Mouse (Mus musculus) embryonic facial prominence, embryonic 15.5 days (tissue): ENCODE measurements around the gene Rpl10a. TPM values are rescaled to one million over a fixed set of nuclear protein-coding genes. Genes with fewer than 3 reads are reported as not detected.
A peak's percentile ranks its signal among the peaks of the same experiment; 100 is the strongest.
"Not testable (repeated sequence)": the region's sequence is repeated elsewhere in the genome, so short reads cannot be mapped to it uniquely, and the experiment has no call there.

Experiments
- ATAC-seq: fragments of 200-750 bp; cut with Nextera tagmentation; 2 replicates; pipeline ENCODE4 v1.8.0; 2017; ENCODE audit warnings: low read depth, moderate TSS enrichment; ENCODE audit not compliant: insufficient number of reproducible peaks, low FRiP score, low TSS enrichment
- H3K27ac ChIP-seq: fragments of 300-500 bp; sonication (generic); replicated peaks from 2 replicates; pipeline ENCODE4 v1.5.1; 2015; ENCODE audit warnings: mild to moderate bottlenecking, inconsistent platforms
- H3K27me3 ChIP-seq: fragments of 300-500 bp; sonication (generic); 2 replicates; pipeline ENCODE4 v1.6.1; 2015; ENCODE audit warnings: inconsistent platforms
- H3K36me3 ChIP-seq: fragments of 300-500 bp; sonication (generic); 2 replicates; pipeline ENCODE4 v1.6.1; 2015; ENCODE audit warnings: mild to moderate bottlenecking, inconsistent platforms
- H3K4me1 ChIP-seq: fragments of 300-500 bp; sonication (generic); 2 replicates; pipeline ENCODE4 v1.6.1; 2015; ENCODE audit warnings: inconsistent platforms
- H3K4me2 ChIP-seq: fragments of 300-500 bp; sonication (generic); replicated peaks from 2 replicates; pipeline ENCODE4 v1.6.1; 2015; ENCODE audit warnings: mild to moderate bottlenecking, inconsistent platforms
- H3K4me3 ChIP-seq: fragments of 300-500 bp; sonication (generic); replicated peaks from 2 replicates; pipeline ENCODE4 v1.5.1; 2015; ENCODE audit warnings: mild to moderate bottlenecking, inconsistent platforms
- H3K9ac ChIP-seq: fragments of 300-500 bp; sonication (generic); 2 replicates; pipeline ENCODE4 v1.6.1; 2015; ENCODE audit warnings: inconsistent platforms
- H3K9me3 ChIP-seq: fragments of 300-500 bp; sonication (generic); replicated peaks from 2 replicates; pipeline ENCODE4 v1.6.1; 2016; ENCODE audit warnings: inconsistent platforms
- WGBS: fragments of 180-500 bp; shearing (Covaris S2); methylation state at CpG from one replicate; pipeline ENCODE4 v1.1.7; 2015; 5-methylcytosine and 5-hydroxymethylcytosine counted together
- polyA plus RNA-seq: library from polyadenylated mRNA; unstranded; fragments of >200 nt; fragmentation: Nextera tagmentation; extraction: Ambion mirVana; gene quantifications from 2 replicates; pipeline ENCODE4 v1.2.1, GENCODE M21; 2015

The Rpl10a gene
- polyA plus RNA-seq, 1 experiment from 2014 or later, result 681 TPM

GRCm38 (mm10) chr17:28321700-28322099 lies 6.6 kb upstream of the Rpl10a start:
- Histone ChIP-seq H3K4me3 (no peak overlapping the region), H3K4me1 (no peaks in the 10 kb centered on the region), H3K27ac (no peak overlapping the region), H3K9ac (no peak overlapping the region), H3K4me2 (no peak overlapping the region), H3K27me3 (no peaks in the 10 kb centered on the region), H3K36me3 (peaks cover 84% of the 10 kb centered on the region), H3K9me3 (no peaks in the 10 kb centered on the region)
- no peak for ATAC-seq
- WGBS, result over 99% methylated on average over 4 of the region's 4 CpGs

- Histone ChIP-seq H3K4me3 (no peak overlapping the region), H3K9ac (no peak overlapping the region), H3K36me3 (peaks cover 63% of the 10 kb centered on the region), H3K27me3 (no peaks in the 10 kb centered on the region), H3K4me1 (peaks cover 11% of the 10 kb centered on the region), H3K4me2 (no peak overlapping the region), H3K9me3 (no peaks in the 10 kb centered on the region), H3K27ac (no peak overlapping the region)
- no peak for ATAC-seq
- 88% methylated on average over 8 of the region's 8 CpGs for WGBS
These were observed 4.5 kb upstream of the Rpl10a start for GRCm38 (mm10) chr17:28323786-28324185.

GRCm38 (mm10) chr17:28324416-28324815 lies 3.9 kb upstream of the Rpl10a start:
- H3K27ac ChIP-seq, ATAC-seq, H3K4me3 ChIP-seq, H3K9ac ChIP-seq, H3K9me3 ChIP-seq, H3K27me3 ChIP-seq, H3K4me2 ChIP-seq: not testable (repeated sequence)
- H3K4me1 ChIP-seq, result peaks cover 12% of the 10 kb centered on the region
- peaks cover 57% of the 10 kb centered on the region for H3K36me3 ChIP-seq
- 98% methylated on average over 7 of the region's 7 CpGs for WGBS

GRCm38 (mm10) chr17:28325751-28326150 lies 2.5 kb upstream of the Rpl10a start:
- H3K4me2 ChIP-seq, result no peak overlapping the region
- H3K9ac ChIP-seq, result no peak overlapping the region
- H3K36me3 ChIP-seq, result peaks cover 52% of the 10 kb centered on the region
- no peaks in the 10 kb centered on the region for H3K27me3 ChIP-seq
- H3K4me3 ChIP-seq, result no peak overlapping the region
- ATAC-seq, result no peak
- peaks cover 21% of the 10 kb centered on the region for H3K4me1 ChIP-seq
- 85% methylated on average over 8 of the region's 8 CpGs for WGBS
- no peaks in the 10 kb centered on the region for H3K9me3 ChIP-seq
- no peak overlapping the region for H3K27ac ChIP-seq

DNA sequence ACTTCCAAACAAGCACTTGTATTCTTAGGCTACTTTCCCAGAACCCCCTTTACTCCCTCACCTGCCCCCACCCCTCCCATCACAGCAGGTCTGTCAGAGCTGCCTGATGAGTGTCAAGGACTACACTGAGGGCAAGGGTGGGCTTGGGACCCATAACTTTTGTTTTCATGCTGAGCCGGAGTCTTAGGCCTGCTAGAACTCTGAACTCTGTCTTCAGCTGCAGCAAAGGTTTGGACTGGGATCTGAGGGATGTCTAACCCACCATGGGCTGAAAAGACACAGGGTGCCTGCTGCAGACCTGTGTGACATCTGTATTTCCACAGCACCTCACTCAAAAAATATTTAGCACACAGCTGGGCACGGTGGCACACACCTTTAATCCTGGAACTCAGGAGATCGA lies 1.3 kb upstream of the Rpl10a start:
- H3K36me3 ChIP-seq, result peaks cover 51% of the 10 kb centered on the region
- ATAC-seq, result no peak
- 67% methylated on average over 3 of the region's 3 CpGs for WGBS

DNA sequence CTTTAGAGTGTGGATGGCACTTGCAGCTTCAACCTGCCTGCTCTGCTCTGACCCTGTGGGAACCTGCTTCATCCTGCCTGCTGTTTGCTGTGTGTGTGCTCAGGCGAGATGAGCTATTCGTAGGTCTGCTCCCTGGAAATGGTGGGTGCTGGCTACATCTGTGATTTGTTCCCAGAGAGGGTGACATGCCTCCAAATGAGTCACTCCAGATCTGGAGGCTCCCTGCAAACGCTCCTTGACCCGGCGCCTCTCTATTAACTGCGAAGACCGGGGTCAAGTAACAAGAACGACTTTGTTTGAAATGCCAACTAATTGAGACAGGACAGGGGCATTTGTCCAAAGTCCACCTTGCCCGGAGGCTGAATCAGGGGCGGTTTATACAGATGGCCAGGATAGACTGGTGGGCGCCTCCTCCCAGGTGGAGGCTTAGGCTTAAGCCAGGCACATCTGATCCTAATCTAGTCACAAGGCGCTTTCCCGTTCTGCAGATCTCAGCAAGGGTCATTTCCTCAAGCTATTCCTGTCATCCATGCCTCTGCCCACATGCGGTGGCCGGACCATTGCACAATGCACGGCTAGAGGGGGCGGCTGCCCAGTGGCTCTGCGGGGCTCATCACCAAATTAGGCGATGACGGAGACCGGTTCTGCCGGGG lies 472 bp upstream of the Rpl10a start:
- Histone ChIP-seq H3K9me3 (no peaks in the 10 kb centered on the region), H3K27ac (peak overlapping the region; percentile 98), H3K4me1 (peaks cover 37% of the 10 kb centered on the region), H3K4me2 (peak overlapping the region; percentile 76), H3K36me3 (peaks cover 51% of the 10 kb centered on the region), H3K4me3 (peak overlapping the region; percentile 78), H3K27me3 (no peaks in the 10 kb centered on the region), H3K9ac (peak overlapping the region; percentile 99)
- ATAC-seq, result peak; percentile 40
- WGBS, result 2% methylated on average over 22 of the region's 22 CpGs

More for the DNA sequence above, 1.3 kb upstream of the Rpl10a start:
- Histone ChIP-seq H3K9me3 (no peaks in the 10 kb centered on the region), H3K27me3 (no peaks in the 10 kb centered on the region), H3K4me1 (peaks cover 28% of the 10 kb centered on the region), H3K9ac (no peak overlapping the region), H3K4me3 (no peak overlapping the region), H3K4me2 (no peak overlapping the region), H3K27ac (peak overlapping the region; percentile 98; the same call in 1 of the 2 replicates)

DNA sequence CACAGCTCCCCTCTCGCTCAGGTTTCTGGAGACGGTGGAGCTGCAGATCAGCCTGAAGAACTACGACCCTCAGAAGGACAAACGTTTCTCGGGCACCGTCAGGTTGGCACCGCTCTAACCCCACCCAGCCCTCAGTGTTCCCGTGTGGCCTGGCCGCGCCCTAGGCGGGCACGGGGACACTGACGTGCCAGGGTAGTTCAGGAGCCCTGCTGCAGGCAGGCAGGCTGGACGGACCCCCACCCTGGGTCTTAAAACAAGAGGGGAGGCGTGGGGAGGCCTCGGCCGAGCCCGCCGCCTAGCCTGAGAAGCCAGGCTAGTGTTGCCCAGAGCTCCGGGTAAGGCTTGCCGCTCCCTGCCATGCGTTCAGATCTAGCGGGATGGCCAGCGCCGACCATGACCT lies 675 bp downstream of the Rpl10a start:
- Histone ChIP-seq H3K4me3 (peak overlapping the region; percentile 78), H3K27me3 (no peaks in the 10 kb centered on the region), H3K4me2 (peak overlapping the region; percentile 76), H3K36me3 (peaks cover 53% of the 10 kb centered on the region), H3K9ac (peak overlapping the region; percentile 99), H3K27ac (peak overlapping the region; percentile 98), H3K4me1 (peaks cover 48% of the 10 kb centered on the region), H3K9me3 (no peaks in the 10 kb centered on the region)
- no peak for ATAC-seq
- WGBS, result under 1% methylated on average over 25 of the region's 25 CpGs

- Histone ChIP-seq H3K4me1 (peaks cover 53% of the 10 kb centered on the region), H3K36me3 (peaks cover 53% of the 10 kb centered on the region), H3K9me3 (no peaks in the 10 kb centered on the region), H3K4me2 (peak overlapping the region; percentile 76), H3K9ac (peak overlapping the region; percentile 99), H3K4me3 (peak overlapping the region; percentile 78), H3K27me3 (no peaks in the 10 kb centered on the region), H3K27ac (peak overlapping the region; percentile 98)
- WGBS, result 3% methylated on average over 4 of the region's 4 CpGs
- ATAC-seq, result no peak
These were observed 1.4 kb downstream of the Rpl10a start for GRCm38 (mm10) chr17:28329503-28330231.

DNA sequence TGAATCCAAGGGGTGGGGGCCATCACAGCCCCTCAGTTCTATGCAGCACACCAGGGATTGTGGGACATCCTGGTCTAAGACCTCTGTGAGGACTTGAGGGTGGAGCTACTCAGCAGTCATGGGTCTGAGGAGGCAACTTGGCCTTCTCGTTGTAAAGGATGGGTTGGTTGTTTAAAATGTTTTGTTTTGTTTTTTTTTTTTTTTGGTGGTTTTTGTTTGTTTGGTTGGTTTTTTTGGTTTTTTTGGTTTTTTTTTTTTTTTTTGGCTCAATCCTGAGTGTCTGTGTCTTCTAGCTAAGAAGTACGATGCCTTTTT lies 1.9 kb downstream of the Rpl10a start:
- peak overlapping the region; percentile 99 for H3K9ac ChIP-seq
- H3K4me1 ChIP-seq, result peaks cover 58% of the 10 kb centered on the region
- H3K27ac ChIP-seq, result peak overlapping the region; percentile 98
- no peak for ATAC-seq
- H3K4me2 ChIP-seq, result peak overlapping the region; percentile 76
- peak overlapping the region; percentile 78 for H3K4me3 ChIP-seq
- H3K9me3 ChIP-seq, result no peaks in the 10 kb centered on the region
- WGBS, result 22% methylated on average over 2 of the region's 2 CpGs
- H3K27me3 ChIP-seq, result no peaks in the 10 kb centered on the region
- H3K36me3 ChIP-seq, result peaks cover 54% of the 10 kb centered on the region

- not testable (repeated sequence) for H3K9me3 ChIP-seq, H3K4me3 ChIP-seq, H3K9ac ChIP-seq, H3K27me3 ChIP-seq, ATAC-seq
- WGBS, result 55% methylated on average over 8 of the region's 8 CpGs
- Histone ChIP-seq H3K27ac (peak overlapping the region; percentile 68; the same call in 1 of the 2 replicates), H3K36me3 (peaks cover 55% of the 10 kb centered on the region), H3K4me2 (peak overlapping the region; percentile 76; the same call in 1 of the 2 replicates), H3K4me1 (peaks cover 62% of the 10 kb centered on the region)
These were observed 2.3 kb downstream of the Rpl10a start for GRCm38 (mm10) chr17:28330590-28330989.

GRCm38 (mm10) chr17:28331241-28332112 lies 3.2 kb downstream of the Rpl10a start:
- Histone ChIP-seq H3K9me3 (no peaks in the 10 kb centered on the region), H3K27me3 (no peaks in the 10 kb centered on the region), H3K4me1 (peaks cover 70% of the 10 kb centered on the region), H3K9ac (no peak overlapping the region), H3K4me3 (no peak overlapping the region), H3K27ac (peak overlapping the region; percentile 68), H3K36me3 (peaks cover 57% of the 10 kb centered on the region), H3K4me2 (no peak overlapping the region; the same call in 1 of the 2 replicates)
- no peak for ATAC-seq
- WGBS, result 39% methylated on average over 5 of the region's 7 CpGs
